Mouse (Mus musculus): ENCODE results near the gene S100b.

Gene S100b

DNA sequence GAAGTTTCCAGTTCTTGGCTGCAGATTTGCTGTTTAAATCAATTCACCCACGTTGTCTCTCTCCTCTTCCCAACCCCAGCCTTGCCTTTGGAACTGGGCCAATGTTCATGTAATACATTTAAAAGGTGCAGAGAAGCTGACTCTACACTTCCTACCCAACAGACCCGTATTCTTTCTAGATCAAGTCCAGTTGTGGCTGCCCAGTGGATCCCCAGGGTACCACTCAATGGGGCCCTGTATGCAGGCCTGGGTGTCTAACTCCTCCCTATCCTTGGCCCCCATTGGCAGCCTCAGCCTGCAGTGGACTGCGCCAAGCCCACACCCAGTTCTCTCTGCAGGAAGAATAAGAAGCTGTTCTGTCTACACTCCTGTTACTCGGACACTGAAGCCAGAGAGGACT, at the start of gene S100b:
TSS of gene S100b (plus strand) at position 318 of the 400 bp plus-strand sequence.
- DNase-seq, result peak; percentile 13 to 19

GRCm38 (mm10) chr10:76207262-76207796, 46.3 kb upstream of the S100b start:
- DNase-seq, result no peak

DNA sequence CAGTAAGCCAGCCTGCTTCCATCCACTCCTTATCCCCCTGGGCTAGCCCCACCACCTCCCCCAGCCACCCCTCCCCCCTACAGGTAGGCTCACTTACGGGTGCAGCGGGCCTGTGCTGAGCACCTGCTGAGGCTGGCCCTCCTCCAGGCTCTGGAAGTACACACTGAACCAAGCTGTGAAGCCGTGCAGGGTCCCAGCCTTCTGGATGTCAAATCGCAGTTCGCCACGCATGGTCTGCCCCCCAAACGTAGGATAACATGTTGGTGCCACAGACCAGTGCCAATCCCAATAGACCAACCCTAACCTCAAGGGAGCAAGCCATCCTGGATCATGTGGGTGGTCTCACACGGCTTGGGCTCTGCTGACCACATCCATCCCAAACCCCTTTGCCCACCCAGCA, 44.4 kb upstream of the S100b start:
- DNase-seq, result no peak

- no peak for DNase-seq
Measured at GRCm38 (mm10) chr10:76210806-76211205, 42.8 kb upstream of the S100b start.

- no peak for DNase-seq
Measured at GRCm38 (mm10) chr10:76212121-76212520, 41.5 kb upstream of the S100b start.

- no peak for DNase-seq
Measured at GRCm38 (mm10) chr10:76214161-76214560, 39.5 kb upstream of the S100b start.

DNA sequence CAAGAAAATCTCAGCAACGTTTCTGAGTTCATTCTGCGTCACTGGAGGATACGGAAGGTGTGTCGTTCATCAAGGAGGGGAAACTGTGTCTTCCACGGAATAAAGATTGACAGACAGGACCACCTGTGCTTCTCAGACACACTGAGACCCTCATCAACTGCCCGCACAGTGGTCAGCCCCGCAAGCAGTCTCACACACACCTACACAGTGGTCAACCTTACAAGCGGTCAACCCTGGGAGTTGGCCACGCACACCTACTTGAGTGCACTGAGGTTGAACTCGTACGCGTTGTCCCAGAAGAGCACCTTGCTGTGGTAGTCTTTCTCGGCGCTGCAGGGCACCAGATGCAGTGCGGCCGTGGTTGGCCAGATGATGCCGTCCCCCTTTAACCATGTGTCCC, 36.6 kb upstream of the S100b start:
- no peak for DNase-seq

GRCm38 (mm10) chr10:76218240-76218639, 35.4 kb upstream of the S100b start:
- no peak for DNase-seq

- DNase-seq, result no peak
Measured at GRCm38 (mm10) chr10:76225944-76226343, 27.7 kb upstream of the S100b start.

GRCm38 (mm10) chr10:76229627-76230026, 24.0 kb upstream of the S100b start:
- no peak for DNase-seq

DNA sequence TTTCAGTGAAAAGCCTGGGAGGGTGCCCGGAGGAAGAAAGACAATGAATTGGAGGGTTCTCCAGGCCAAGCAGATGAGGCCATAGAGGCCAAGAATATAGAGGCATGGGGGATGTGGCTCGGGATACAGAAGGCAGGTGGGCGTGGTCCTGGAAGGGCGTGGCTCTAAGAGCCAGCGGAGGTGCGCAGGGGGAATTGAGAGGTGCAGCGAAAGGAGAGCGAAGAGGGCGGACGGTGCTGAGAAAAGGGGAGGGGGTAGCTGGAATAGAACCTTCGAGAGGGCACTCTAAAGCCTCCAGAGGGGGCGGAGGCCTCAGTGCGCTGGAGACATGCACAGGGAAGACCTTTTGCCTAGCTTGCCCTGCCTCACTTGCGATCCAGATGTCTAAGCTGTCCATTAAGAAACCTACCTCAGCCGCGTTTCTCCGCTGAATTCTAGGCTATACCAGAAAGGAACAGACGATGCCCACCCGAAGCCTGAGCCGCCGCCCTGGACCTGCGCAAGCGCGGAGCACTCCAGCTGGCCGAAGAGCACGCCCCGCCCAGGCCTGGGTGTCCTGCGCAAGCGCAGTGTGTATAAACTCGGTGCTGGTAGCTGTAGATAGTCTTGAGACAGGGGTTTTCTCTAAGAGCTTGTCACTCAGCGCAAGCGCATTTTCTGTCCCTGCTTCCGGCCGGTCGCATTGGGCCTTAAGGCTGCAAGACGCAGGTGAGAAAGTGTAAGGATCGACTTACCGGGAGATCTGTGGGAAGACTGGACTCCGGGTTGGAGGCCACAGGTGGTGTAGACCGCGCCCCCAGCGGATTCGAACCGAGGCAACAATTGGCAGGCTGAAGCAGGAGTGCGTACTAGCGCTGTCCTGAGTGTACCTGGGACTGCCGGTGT, 16.1 kb upstream of the S100b start, which contains the start of gene Prmt2:
TSS of gene Prmt2 (minus strand) at position 525 of the 885 bp plus-strand sequence.
- DNase-seq, result peak; percentile 92 to 93

DNA sequence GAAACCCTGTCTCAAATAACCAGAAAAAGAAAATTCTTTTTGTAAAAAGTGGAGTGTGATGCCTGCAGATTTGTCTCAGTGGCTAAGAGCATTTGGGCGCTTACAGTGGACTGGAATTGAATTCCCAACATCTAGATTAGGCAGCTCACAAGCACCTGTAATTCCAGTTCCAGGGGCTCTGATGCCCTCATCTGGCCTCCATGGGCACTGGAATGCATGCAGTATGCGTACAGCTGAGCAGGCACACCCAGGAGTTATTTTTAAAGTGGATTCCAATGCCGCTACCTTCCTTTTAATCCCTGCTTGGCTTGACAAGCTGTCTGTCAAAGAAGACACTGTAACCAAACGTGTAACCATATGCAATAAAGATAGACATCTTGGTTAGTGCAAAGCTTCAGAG, 14.3 kb upstream of the S100b start:
- DNase-seq, result no peak

- no peak for DNase-seq
Measured at GRCm38 (mm10) chr10:76245106-76245505, 8.5 kb upstream of the S100b start.

- no peak for DNase-seq
Measured at GRCm38 (mm10) chr10:76246601-76247000, 7.1 kb upstream of the S100b start.

DNA sequence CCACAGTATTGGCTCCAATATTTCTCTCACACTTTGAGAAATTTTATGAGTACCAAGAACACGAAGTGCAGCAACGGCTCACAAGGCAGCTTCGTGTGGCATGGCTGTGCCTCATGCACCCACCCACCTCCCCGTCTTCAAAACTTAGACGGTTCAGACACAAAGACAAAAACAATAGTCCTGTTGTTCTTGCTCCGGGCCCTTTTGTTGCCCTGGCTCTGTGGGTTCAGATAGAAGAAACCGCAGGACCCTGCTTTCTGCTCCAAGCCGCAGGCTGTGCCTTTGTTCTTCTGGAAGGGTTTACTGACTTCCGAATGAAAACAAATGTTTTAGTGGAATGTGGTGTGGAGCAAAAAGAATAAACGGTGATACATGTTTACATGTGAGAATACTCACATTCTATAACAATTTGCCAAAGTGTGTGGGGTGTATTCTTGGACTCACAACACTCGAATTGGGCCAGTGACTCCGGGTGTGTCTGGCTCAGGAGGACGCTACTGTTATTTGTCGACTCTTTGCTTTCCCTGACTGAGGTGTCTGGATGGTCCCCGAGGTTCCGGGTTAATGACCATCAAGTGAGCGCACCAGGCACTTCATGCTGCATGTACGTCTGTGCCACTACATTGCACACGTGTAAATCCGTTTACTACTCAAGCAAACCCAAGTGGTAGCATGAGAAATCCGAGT, 5.5 kb upstream of the S100b start:
- no peak for DNase-seq

DNA sequence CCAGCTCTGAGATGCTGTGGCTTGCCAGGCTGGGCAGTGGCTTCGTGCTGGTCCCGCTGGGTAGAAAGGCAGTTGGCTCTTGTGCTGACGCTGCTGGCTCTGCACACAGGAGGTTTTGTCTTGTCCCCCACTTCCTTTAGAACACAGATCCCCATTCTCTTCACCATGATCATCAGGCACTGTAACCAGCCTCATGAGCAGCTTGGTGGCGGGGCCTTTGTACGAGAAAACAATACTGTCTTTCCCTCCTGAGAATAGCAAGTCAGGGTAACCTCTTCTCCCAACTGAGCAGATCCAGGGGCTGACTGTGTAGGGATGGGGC, 5.0 kb upstream of the S100b start:
- DNase-seq, result no peak

DNA sequence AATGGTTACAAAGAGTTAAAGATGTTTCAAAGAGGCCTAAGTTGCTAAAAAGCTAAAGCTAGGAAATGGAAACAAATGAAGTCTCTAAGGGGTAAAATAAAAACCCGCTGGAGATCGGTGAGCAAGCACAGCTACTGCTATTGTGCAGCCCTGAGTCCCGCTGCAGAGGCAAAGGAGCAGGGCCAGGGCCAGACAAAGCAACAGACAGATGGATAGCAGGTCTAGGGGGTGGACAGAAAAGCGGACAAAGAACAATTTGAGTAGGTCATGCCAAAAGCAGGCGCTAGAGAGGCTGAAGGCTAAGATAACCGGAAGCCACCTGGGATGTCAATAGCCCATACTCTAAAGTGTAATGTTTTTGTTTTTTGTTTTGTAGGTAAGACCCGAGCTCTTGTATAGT, 2.8 kb upstream of the S100b start:
- DNase-seq, result no peak

DNA sequence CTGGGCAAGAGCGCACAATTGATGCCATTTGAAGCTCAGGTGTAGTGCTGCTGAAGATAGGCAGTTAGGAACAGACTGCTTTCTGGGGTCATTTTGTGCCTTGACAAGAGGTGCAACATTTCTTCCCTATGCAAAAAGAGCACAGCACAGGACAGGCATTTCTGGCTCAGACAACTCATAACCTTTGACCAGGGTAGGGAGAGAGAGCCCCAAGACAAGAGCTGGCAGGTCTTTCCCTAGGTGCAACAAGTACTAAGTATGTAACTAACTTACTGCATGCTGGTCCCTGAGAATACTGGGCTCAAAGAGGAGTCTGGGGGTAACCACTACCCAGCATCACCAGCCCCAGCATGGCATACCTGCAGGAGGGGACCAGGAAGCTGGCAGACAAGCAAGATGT, 574 bp upstream of the S100b start:
- DNase-seq, result no peak

DNA sequence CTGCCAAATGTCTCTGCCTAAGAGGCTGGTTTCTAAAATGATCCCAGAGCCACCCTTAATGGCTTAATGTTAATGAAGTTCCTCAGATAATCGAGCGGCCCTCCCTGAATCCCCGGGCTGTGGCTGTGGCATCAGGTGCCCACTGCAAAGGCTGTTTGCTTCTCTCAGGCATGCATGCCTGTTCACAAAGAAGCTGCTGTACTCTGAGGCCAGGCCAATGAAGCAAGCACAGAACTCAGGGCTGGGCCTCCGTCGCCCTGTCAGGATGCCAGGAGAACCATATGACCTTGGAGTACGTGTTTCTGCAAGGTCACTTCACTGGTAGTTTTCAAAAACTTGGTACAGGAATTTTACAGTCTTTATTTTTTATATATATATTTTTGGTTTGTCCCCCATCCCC, 2.0 kb downstream of the S100b start:
- peak in 1 of 2 experiments; percentile 29 for DNase-seq

DNA sequence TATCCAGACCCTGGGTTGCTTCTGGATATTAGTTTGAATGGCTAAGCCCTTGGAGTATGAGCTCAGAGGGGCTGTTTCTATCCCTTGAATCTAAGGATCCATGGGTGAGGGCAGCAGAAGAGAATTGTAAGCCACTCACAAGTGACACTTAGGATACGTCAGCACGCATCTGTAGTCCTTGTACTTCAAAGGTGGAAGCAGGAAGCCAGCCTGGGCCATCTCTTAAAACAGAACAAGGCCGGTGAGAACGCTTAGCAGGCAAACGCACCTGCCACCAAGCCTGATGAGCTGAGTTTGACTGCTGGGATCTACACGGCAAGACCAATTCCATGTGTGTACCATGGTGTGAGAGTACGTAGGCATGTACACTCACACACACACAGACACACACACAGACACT, 3.6 kb downstream of the S100b start:
- DNase-seq, result no peak

DNA sequence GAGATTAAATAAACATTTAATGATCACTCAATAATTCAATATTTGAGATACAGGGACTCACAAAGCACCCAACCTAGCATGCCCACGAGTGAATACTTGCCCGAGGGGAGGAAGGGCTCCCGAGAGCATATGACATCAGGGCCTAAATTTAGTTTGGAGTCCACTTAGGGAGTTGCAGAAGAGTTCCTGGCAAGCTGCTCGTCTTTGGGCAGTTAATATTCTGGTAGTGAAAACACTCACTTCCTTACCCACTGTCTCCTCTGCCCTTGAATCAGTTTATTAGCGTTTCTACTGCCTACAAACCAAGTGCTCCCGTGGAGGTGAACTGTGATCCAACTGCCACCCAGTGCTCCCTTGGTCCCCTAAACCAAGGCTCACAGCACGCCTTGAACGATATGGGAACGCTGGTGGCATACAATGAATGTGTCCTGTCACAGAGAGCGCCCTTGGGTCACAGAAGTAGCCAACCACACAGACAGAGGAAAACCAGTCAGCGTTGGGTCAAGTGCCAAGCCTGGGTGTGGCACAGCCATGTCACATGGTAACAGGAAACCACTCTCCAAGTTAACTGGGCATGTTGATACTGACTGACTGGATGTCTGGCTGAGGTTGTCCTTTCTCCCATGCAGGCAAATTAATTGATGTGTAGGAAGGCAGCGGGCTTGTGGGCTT, 4.2 kb downstream of the S100b start:
- peak in 1 of 2 experiments; percentile 38 for DNase-seq

- DNase-seq, result no peak
Measured at GRCm38 (mm10) chr10:76259566-76260232, 6.0 kb downstream of the S100b start.
